Mouse (Mus musculus) liver, embryonic 14.5 days (tissue): ENCODE results near the gene Traf1. TPM values are rescaled to one million over a fixed set of nuclear protein-coding genes. Genes with fewer than 3 reads are reported as not detected.
A peak's percentile ranks its signal among the peaks of the same experiment; 100 is the strongest.

ENCODE experiments used
- ATAC-seq: fragments of 200-750 bp; cut with Nextera tagmentation; 2 replicates; pipeline ENCODE4 v1.8.0; 2017; ENCODE audit warnings: moderate number of reproducible peaks, mild to moderate bottlenecking, moderate library complexity; ENCODE audit not compliant: insufficient read depth
- DNase-seq, 3 experiments: peaks; one replicate each; pipeline ENCODE4 v3.0.0-alpha.2; 2012 to 2013; ENCODE audit warnings: low read depth in 3 of 3, low spot score in 3 of 3
- H3K27ac ChIP-seq: fragments of 300-500 bp; sonication (generic); 2 replicates; pipeline ENCODE4 v1.5.1; 2014; ENCODE audit warnings: moderate library complexity, mild to moderate bottlenecking, control low read depth, inconsistent platforms
- H3K27me3 ChIP-seq: fragments of 300-500 bp; sonication (generic); 2 replicates; pipeline ENCODE4 v1.6.1; 2014; ENCODE audit warnings: mild to moderate bottlenecking, low read length, moderate library complexity; ENCODE audit not compliant: control insufficient read depth, insufficient read depth
- H3K36me3 ChIP-seq: fragments of 300-500 bp; sonication (generic); replicated peaks from 2 replicates; pipeline ENCODE4 v1.6.1; 2014; ENCODE audit warnings: low read depth; ENCODE audit not compliant: control insufficient read depth, insufficient read depth
- H3K4me1 ChIP-seq, 2 experiments: fragments of 200-500 bp in 1 of 2; fragments of 300-500 bp in 1 of 2; sonication (generic) in 1 of 2; replicated peaks; 2 replicates each; pipeline ENCODE4 v1.6.1; 2012 to 2014; ENCODE audit warnings: antibody characterized with exemption in 1 of 2, inconsistent platforms in 1 of 2, low read length in 1 of 2; ENCODE audit not compliant: control insufficient read depth in 2 of 2, insufficient read depth in 2 of 2
- H3K4me2 ChIP-seq: fragments of 300-500 bp; sonication (generic); 2 replicates; pipeline ENCODE4 v1.6.1; 2014; ENCODE audit warnings: low read depth, mild to moderate bottlenecking, control low read depth, moderate library complexity
- H3K4me3 ChIP-seq, 2 experiments: fragments of 200-500 bp in 1 of 2; fragments of 300-500 bp in 1 of 2; sonication (generic) in 1 of 2; 2 replicates each; pipeline ENCODE4 v1.5.1; 2012 to 2014; ENCODE audit warnings: low read depth in 2 of 2, low read length in 2 of 2, mild to moderate bottlenecking in 2 of 2, control low read depth in 1 of 2, inconsistent platforms in 1 of 2, moderate library complexity in 1 of 2; ENCODE audit not compliant: insufficient read depth in 1 of 2
- H3K9ac ChIP-seq: fragments of 300-500 bp; sonication (generic); replicated peaks from 2 replicates; pipeline ENCODE4 v1.6.1; 2014; ENCODE audit warnings: mild to moderate bottlenecking, control low read depth, moderate library complexity
- H3K9me3 ChIP-seq: fragments of 300-500 bp; sonication (generic); 2 replicates; pipeline ENCODE4 v1.6.1; 2016; ENCODE audit warnings: low read length, mixed read lengths; ENCODE audit not compliant: control insufficient read depth
- CTCF ChIP-seq: IDR thresholded peaks from 2 replicates; pipeline ENCODE4 v1.5.1; 2016; ENCODE audit warnings: antibody characterized with exemption, low read depth, control low read depth
- EP300 ChIP-seq: IDR thresholded peaks from 2 replicates; pipeline ENCODE4 v1.6.1; 2016; ENCODE audit warnings: antibody characterized with exemption, low read depth
- WGBS: fragments of 180-500 bp; shearing (Covaris S2); extraction: QIAGEN DNeasy Blood & Tissue Kit; methylation state at CpG from one replicate; pipeline ENCODE4 v1.1.7; 2014; ENCODE audit not compliant: insufficient replicate concordance; 5-methylcytosine and 5-hydroxymethylcytosine counted together
- polyA plus RNA-seq, 2 experiments: library from polyadenylated mRNA; depleted of rRNA in 1 of 2; stranded (reverse) in 1 of 2; unstranded in 1 of 2; fragments of >200 nt; fragmentation: Nextera tagmentation in 1 of 2; extraction: Ambion mirVana in 1 of 2; gene quantifications; 2 replicates each; pipeline versions ENCODE4 v1.2.1 to v1.2.3; 2012 to 2014

Gene Traf1
- polyA plus RNA-seq, 2 experiments, result 0.07 TPM; not detected in 1

DNA sequence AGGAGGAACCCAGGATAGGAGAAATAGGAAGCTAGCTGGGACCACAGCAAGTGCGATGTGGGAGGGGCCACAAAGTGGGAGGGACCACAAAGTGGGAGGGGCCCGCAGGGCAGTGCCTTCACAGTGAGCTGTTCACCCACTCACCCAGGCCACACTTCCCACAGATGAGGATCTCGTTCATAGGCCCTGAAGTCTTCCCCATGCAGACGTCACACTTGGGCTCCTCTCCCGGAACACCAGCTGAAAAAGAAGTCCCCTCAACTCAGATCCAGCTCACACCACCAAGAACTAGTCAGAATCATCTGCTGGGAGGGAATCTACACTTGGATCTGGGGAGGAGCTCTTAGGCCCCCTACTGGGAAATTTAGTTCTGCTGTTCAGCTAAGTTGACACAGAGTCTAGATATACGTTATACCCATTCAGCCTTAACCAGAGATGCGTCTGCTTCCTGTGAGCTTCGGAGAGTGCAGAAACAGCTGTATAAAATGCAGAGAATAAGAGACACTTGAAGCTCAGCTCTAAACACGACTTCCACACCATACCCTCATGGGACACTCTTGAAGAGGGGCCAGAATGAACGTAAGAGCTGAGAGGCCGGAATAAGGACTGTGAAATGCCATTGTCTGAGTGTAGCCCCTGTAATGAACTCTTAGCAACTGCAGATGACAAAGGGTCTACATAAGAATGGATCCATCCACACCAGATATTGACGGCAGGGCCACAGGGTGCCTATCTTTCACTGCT, 54.5 kb downstream of the Traf1 start:
- Histone ChIP-seq H3K4me2 (no peak overlapping the region), H3K27ac (no peak overlapping the region), H3K4me3 (no peak overlapping the region), H3K4me1 (peaks cover 23 to 24% of the 10 kb centered on the region in 2 experiments), H3K9ac (no peak overlapping the region), H3K27me3 (no peaks in the 10 kb centered on the region), H3K9me3 (no peaks in the 10 kb centered on the region), H3K36me3 (peaks cover 5% of the 10 kb centered on the region; the same call in 1 of the 2 replicates)
- ATAC-seq (no peak), DNase-seq (peak in 1 of 3 experiments; percentile 46)
- WGBS, result 34% methylated on average over 12 of the region's 12 CpGs
- TF ChIP-seq CTCF, result peak; percentile 20; the same call in 1 of the 2 replicates
- no peak for TF ChIP-seq EP300

DNA sequence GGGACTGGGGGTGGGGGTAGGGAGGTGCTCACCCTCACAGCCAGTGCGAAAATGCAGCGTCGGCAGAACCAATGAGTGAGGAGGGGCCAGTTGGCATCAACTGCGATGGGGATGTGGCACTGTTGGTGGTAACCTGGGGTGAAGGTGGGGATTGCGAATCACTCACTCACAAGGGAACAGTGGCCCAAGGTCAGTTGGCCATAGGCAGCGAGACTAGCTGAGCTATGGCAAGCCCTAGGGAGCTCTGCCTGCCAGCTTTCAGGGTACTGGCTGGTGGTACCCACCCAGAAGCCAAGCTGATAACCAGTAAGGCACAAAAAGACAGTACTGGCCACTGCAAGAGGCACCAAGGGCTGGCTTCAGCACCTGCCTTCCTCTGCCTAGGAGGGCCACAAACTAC, 55.1 kb downstream of the Traf1 start:
- H3K9ac ChIP-seq, result no peak overlapping the region
- H3K27me3 ChIP-seq, result no peaks in the 10 kb centered on the region
- H3K36me3 ChIP-seq, result peaks cover 5% of the 10 kb centered on the region; the same call in 1 of the 2 replicates
- no peak overlapping the region for H3K4me2 ChIP-seq
- WGBS, result 65% methylated on average over 6 of the region's 6 CpGs
- H3K4me3 ChIP-seq, result no peak overlapping the region
- H3K27ac ChIP-seq, result no peak overlapping the region
- ATAC-seq (no peak), DNase-seq (no peak)
- no peaks in the 10 kb centered on the region for H3K9me3 ChIP-seq
- TF ChIP-seq CTCF, result no peak
- no peak for TF ChIP-seq EP300
- peaks cover 23 to 24% of the 10 kb centered on the region in 2 experiments for H3K4me1 ChIP-seq

DNA sequence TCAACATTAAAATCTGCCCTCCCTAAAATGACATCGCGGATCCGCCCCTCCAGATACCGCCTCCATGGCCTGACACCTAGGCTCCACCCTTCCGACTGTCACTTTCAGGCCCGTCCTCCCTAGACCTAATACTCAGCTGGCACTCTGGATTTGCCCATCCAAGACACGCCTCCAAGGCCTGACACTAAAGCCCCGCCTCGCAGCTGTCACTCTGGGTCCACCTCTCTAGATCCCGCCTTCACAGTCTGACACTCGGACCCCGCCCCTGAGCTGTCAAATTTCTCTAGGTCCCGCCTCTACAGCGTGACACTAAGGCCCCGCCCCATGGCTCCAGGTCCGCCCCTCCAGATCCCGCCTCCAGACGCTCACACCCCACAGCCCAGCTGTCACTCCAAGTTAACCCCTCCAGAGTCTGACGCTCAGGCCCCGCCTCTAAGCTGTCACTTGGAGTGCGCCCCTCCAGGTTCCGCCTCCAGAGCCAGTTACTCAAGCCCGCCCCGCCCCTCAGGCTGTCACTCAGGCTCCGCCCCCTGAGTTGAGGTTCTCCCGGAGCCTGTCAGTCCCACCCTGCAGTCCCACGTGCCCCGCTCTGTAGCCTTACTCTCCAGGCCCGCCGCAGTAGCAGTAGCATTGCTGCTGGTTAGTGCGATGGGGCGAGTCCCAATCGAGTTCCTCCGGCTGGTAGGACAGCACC, 56.6 kb downstream of the Traf1 start:
- no peaks in the 10 kb centered on the region for H3K27me3 ChIP-seq
- H3K4me2 ChIP-seq, result peak overlapping the region; percentile 90
- H3K9me3 ChIP-seq, result no peaks in the 10 kb centered on the region
- H3K9ac ChIP-seq, result peak overlapping the region; percentile 58
- H3K4me3 ChIP-seq, result peak overlapping the region; percentile 51 to 52
- DNase-seq (peak; percentile 99 to 100 (median 100)), ATAC-seq (peak; percentile 95)
- TF ChIP-seq CTCF, result no peak
- no peak for TF ChIP-seq EP300
- no peaks in the 10 kb centered on the region for H3K36me3 ChIP-seq
- peaks cover 23 to 24% of the 10 kb centered on the region in 2 experiments for H3K4me1 ChIP-seq
- under 1% methylated on average over 34 of the region's 34 CpGs for WGBS
- peak overlapping the region; percentile 81 for H3K27ac ChIP-seq

DNA sequence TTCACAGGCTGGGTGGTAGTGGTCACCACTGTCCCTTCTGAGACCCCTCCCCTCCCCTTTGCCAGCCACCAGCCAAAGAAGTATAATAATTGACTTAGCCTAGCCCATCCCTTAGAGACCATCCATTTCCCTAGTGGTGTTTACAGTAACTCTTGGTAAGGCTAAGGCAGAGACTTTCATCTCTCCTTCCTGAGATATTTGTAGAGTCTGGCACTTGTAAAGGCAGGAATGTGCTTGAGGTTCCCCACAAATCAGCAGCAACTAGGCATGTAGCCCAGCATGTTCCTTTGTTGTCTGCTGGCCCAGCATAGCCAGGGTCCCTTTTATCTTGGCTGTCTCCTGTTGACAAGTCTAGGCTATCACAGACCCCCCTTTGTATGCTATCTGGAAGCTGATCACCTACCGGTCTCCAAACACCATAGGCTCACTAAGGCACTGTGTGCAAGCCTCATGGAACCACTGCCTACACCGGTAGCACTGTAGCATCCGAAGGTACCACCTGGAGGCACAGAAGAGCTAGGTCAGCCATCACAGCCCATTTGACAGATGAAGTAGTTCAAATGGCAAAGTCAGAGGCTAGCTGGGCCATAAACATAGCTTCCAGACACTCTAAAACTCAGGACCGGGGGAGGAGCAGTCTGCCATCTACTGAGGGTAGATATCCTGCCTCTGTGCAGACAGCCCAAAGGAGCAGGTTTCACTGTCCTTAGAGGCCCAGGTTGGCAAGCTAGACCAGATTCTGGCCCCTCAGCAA, 57.7 kb downstream of the Traf1 start:
- WGBS, result 71% methylated on average over 4 of the region's 4 CpGs
- Histone ChIP-seq H3K4me3 (no peak overlapping the region), H3K9me3 (no peaks in the 10 kb centered on the region), H3K27ac (peak overlapping the region; percentile 81), H3K4me1 (peaks cover 23 to 24% of the 10 kb centered on the region in 2 experiments), H3K36me3 (no peaks in the 10 kb centered on the region), H3K9ac (peak overlapping the region; percentile 58), H3K27me3 (no peaks in the 10 kb centered on the region), H3K4me2 (peak overlapping the region; percentile 90)
- no peak for TF ChIP-seq EP300
- TF ChIP-seq CTCF, result no peak
- DNase-seq, result no peak
- ATAC-seq, result no peak
